9 mouse cellular contexts compared by ENCODE assay signal in genomic region chr15:42962747-42963338, GRCm38 (mm10).
DNase-seq lines count a peak whose midpoint lies in the region; ATAC-seq and TF ChIP-seq lines count a peak whose summit lies in the region.
"Had no signal": no experiment of that assay in that cellular context is flagged by ENCODE, and none has a peak within 500 bp of the region (broad histone marks: within the 10 kb centered on the region; RNA-seq: fewer than 3 reads in every experiment).

No protein-coding gene starts in this region.

- no peak for TF ChIP-seq EP300 in CH12.LX (IDR thresholded peaks at IDR 0.05; ENCODE audit: low read length)
- TF ChIP-seq EP300 in liver, postnatal 0 days (IDR thresholded peaks at IDR 0.05; ENCODE audit: low read depth): no peak

- peak; percentile 91 for DNase-seq in CH12.LX (ENCODE audit: extremely low read depth)
- peak; percentile 23 to 29 for DNase-seq in adrenal gland, adult 18-20 months (ENCODE audit: low spot score in 2 of 2)
- DNase-seq in embryo, embryonic 11 days: peak; percentile 88
- peak; percentile 39 to 61 for DNase-seq in kidney, postnatal 25 days
- peak; percentile 23 for DNase-seq in liver, postnatal 0 days
- DNase-seq in yolk sac, embryonic 10.5 days (ENCODE audit: low spot score): peak; percentile 18

- peak; percentile 93 for TF ChIP-seq RAD21 in CH12.LX (IDR thresholded peaks at IDR 0.05; ENCODE audit: low read depth, low read length)

- H3K36me3 ChIP-seq in CH12.LX (replicated peaks in 1 of 2; ENCODE audit: control insufficient read depth in 1 of 2, insufficient read depth in 1 of 2, low read length in 1 of 2): no peaks in the 10 kb centered on the region
- H3K36me3 ChIP-seq in heart, embryonic 15.5 days: no peaks in the 10 kb centered on the region
- no peaks in the 10 kb centered on the region for H3K36me3 ChIP-seq in liver, postnatal 0 days (replicated peaks; ENCODE audit: insufficient read depth, low read length)

- 18% methylated on average over 11 of the region's 11 CpGs for WGBS in heart, embryonic 15.5 days
- WGBS in liver, postnatal 0 days (ENCODE audit: insufficient replicate concordance): 23% methylated on average over 11 of the region's 11 CpGs

- no peak overlapping the region for H3K27ac ChIP-seq in CH12.LX (ENCODE audit: insufficient read depth, low read depth)
- H3K27ac ChIP-seq in heart, embryonic 15.5 days: no peak overlapping the region
- no peak overlapping the region for H3K27ac ChIP-seq in liver, postnatal 0 days (ENCODE audit: low read depth)
- H3K27ac ChIP-seq: macrophage had no signal

- no peak overlapping the region for H3K9ac ChIP-seq in CH12.LX (ENCODE audit: insufficient read depth, low read depth)
- no peak overlapping the region for H3K9ac ChIP-seq in heart, embryonic 15.5 days
- H3K9ac ChIP-seq in liver, postnatal 0 days (replicated peaks): no peak overlapping the region

- dilution Hi-C loops in CH12.LX (cut with MboI; ENCODE audit: extremely low pct_ligation_motif_present, extremely low pct_unique_long_range_greater_than_20kb, low sequenced_read_pairs): no loop called here

- H3K79me2 ChIP-seq in CH12.LX (replicated peaks; ENCODE audit: control insufficient read depth, extremely low read depth, insufficient read depth, poor library complexity, severe bottlenecking): no peaks in the 10 kb centered on the region

- no peaks in the 10 kb centered on the region for H3K27me3 ChIP-seq in CH12.LX (replicated peaks)
- no peaks in the 10 kb centered on the region for H3K27me3 ChIP-seq in heart, embryonic 15.5 days
- H3K27me3 ChIP-seq in liver, postnatal 0 days (ENCODE audit: insufficient read depth, low read length): no peaks in the 10 kb centered on the region

- peaks cover 0 to 26% of the 10 kb centered on the region in 2 experiments; a peak in 2 of 4 replicates for H3K4me1 ChIP-seq in CH12.LX (ENCODE audit: control insufficient read depth in 1 of 2, insufficient read depth in 2 of 2)
- H3K4me1 ChIP-seq in heart, embryonic 15.5 days (replicated peaks): no peaks in the 10 kb centered on the region
- H3K4me1 ChIP-seq in liver, postnatal 0 days (ENCODE audit: insufficient read depth): no peaks in the 10 kb centered on the region

- no peak overlapping the region for H3K4me3 ChIP-seq in CH12.LX (replicated peaks in 1 of 3; ENCODE audit: low read depth in 2 of 3, low read length in 2 of 3, poor library complexity in 1 of 3)
- no peak overlapping the region for H3K4me3 ChIP-seq in heart, embryonic 15.5 days
- no peak overlapping the region for H3K4me3 ChIP-seq in liver, postnatal 0 days (ENCODE audit: low read depth, low read length)

- no peak for TF ChIP-seq POLR2A in CH12.LX (IDR thresholded peaks at IDR 0.05; ENCODE audit: low read depth, low read length)

- peak overlapping the region; percentile 70 for H3K4me2 ChIP-seq in CH12.LX (ENCODE audit: insufficient read depth, low read depth, poor library complexity, severe bottlenecking)
- H3K4me2 ChIP-seq in heart, embryonic 15.5 days: 0 out of 2 replicates have a peak overlapping the region, but pooled peaks have one; percentile 35
- H3K4me2 ChIP-seq in liver, postnatal 0 days (ENCODE audit: low read depth, low read length): no peak overlapping the region

- no peak for ATAC-seq in heart, embryonic 15.5 days (replicated peaks; ENCODE audit: insufficient number of reproducible peaks, insufficient read depth, low FRiP score, low read depth)
- ATAC-seq in liver, postnatal 0 days: no peak; the same call in 1 of the 2 replicates
- ATAC-seq in neutrophil, adult 5-6 weeks (ENCODE audit: extremely low read depth, insufficient number of reproducible peaks, low FRiP score, poor library complexity, severe bottlenecking): 0 out of 2 replicates have a peak, but pooled peaks have one; percentile 41

- H3K9me3 ChIP-seq in CH12.LX (replicated peaks; ENCODE audit: low read length): no peaks in the 10 kb centered on the region
- H3K9me3 ChIP-seq in heart, embryonic 15.5 days (replicated peaks): no peaks in the 10 kb centered on the region
- H3K9me3 ChIP-seq in liver, postnatal 0 days (ENCODE audit: low read length): no peaks in the 10 kb centered on the region

- peak; percentile 84 for TF ChIP-seq CTCF in CH12.LX (conservative IDR thresholded peaks at IDR 0.05 in 1 of 2, IDR thresholded peaks at IDR 0.05 in 1 of 2; ENCODE audit: low read depth in 2 of 2, low read length in 2 of 2)
- TF ChIP-seq CTCF in liver, postnatal 0 days (IDR thresholded peaks at IDR 0.05; ENCODE audit: low read depth): peak; percentile 75

- in situ Hi-C loops in CH12.LX (cut with MboI; ENCODE audit: low pct_ligation_motif_present, low pct_unique_long_range_greater_than_20kb, low sequenced_read_pairs): loop anchor here (25.0 kb wide), 1 partner anchor 799 kb away; no protein-coding TSS in a partner anchor

TF ChIP-seq in CH12.LX, 34 proteins besides CTCF, POLR2A, EP300 and RAD21:
- TF ChIP-seq SMC3 (IDR thresholded peaks at IDR 0.05; ENCODE audit: low read depth, low read length) (peak; percentile 73), MAZ (IDR thresholded peaks at IDR 0.05; ENCODE audit: low read depth, low read length) (no peak), PAX5 (IDR thresholded peaks at IDR 0.05; ENCODE audit: low read length) (no peak)

Comparison
In these comparisons a context has a peak if more than half of its experiments do, and no peak if none do; other contexts are left out.
1. DNase-seq: peak in every context shown above with its lines; median percentile 91 in CH12.LX; 88 in embryo, embryonic 11 days; 50 in kidney, postnatal 25 days; 26 in adrenal gland, adult 18-20 months; 23 in liver, postnatal 0 days; 18 in yolk sac, embryonic 10.5 days.